Mouse (Mus musculus) 3T3-L1 (cell line): ENCODE data around the gene BC037034.
"Not testable (repeated sequence)": the region's sequence is repeated elsewhere in the genome, so short reads cannot be mapped to it uniquely, and the experiment has no call there.

Source experiments
- DNase-seq: peaks from one replicate; pipeline ENCODE4 v3.0.0-alpha.2; 2015; ENCODE audit warnings: low read depth, low spot score

BC037034 gene

DNA sequence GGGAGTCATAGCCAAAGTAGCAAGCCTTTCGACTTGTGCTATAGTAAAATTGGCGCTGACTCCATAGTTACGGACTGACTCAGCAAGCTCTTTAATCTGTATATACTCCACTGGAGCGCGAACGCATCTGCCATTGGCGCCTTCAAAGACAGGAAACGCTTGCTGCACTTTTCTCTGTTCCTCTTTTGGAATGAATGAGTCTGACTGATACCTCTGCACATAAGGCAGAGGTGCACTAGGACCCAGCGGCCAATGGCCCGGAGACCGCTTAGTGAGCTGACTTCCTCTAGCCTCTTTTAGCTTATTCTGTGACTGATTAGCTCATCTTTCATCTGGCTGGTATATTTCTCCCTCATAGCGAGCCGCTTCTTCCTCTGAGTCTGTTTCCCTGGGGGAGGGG is 47.2 kb downstream of the BC037034 start:
- DNase-seq = not testable (repeated sequence)
